Mouse (Mus musculus): Measurements from ENCODE around the gene Neb. TPM values are rescaled to one million over a fixed set of nuclear protein-coding genes. Genes with fewer than 3 reads are reported as not detected.

Neb gene
- polyA plus RNA-seq, 2 experiments: 51.8 to 126 TPM

DNA sequence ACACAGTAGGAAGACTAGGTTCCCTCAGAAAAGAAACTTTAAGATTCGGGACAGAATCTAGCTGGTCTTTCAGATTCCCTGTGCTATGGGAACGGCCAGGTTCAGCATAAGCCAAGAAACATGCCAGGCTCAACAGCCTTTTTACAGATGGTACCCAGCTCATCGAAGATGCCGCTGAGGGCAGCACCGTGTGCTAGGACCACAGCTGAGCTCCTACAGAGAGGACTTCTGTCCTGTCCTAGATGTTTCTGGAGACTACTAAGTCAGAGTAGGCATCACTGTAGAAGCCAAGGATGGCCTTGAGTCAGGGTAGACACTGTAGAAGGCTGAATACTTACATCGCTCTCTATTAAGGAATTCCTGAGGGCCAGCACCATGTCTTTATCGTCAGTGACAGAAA is 201.1 kb downstream of the Neb start:
- H3K27ac ChIP-seq (replicated peaks; ENCODE audit: low read depth, low read length): no peak overlapping the region
- DNase-seq (ENCODE audit: low spot score): no peak
- no peaks in the 10 kb centered on the region for H3K36me3 ChIP-seq (ENCODE audit: control insufficient read depth, insufficient read depth, low read length)
- no peak overlapping the region for H3K4me2 ChIP-seq (replicated peaks; ENCODE audit: low read depth, low read length, severe bottlenecking)
- no peak overlapping the region for H3K9ac ChIP-seq (ENCODE audit: low read depth, low read length, severe bottlenecking)
- no peaks in the 10 kb centered on the region for H3K27me3 ChIP-seq (ENCODE audit: control insufficient read depth, insufficient read depth, low read length)
- H3K9me3 ChIP-seq (ENCODE audit: control insufficient read depth, low read length): no peaks in the 10 kb centered on the region
- 90% methylated on average over 7 of the region's 7 CpGs for whole genome bisulfite sequencing
- no peak overlapping the region for H3K4me3 ChIP-seq (replicated peaks; ENCODE audit: low read length)
- TF ChIP-seq POLR2A (IDR thresholded peaks at IDR 0.05; ENCODE audit: borderline replicate concordance, extremely low read depth, insufficient read depth, insufficient read length): no peak
- no peak for ATAC-seq (ENCODE audit: low FRiP score, low read depth)
- no peaks in the 10 kb centered on the region for H3K4me1 ChIP-seq (ENCODE audit: control insufficient read depth, insufficient read depth, low read length)

GRCm38 (mm10) chr2:52176537-52176936 is 201.7 kb downstream of the Neb start:
- ATAC-seq (ENCODE audit: low FRiP score, low read depth) (no peak), DNase-seq (ENCODE audit: low spot score) (no peak)
- no peaks in the 10 kb centered on the region for H3K4me1 ChIP-seq (ENCODE audit: control insufficient read depth, insufficient read depth, low read length)
- H3K9ac ChIP-seq (ENCODE audit: low read depth, low read length, severe bottlenecking): no peak overlapping the region
- no peak overlapping the region for H3K27ac ChIP-seq (replicated peaks; ENCODE audit: low read depth, low read length)
- H3K9me3 ChIP-seq (ENCODE audit: control insufficient read depth, low read length): no peaks in the 10 kb centered on the region
- H3K4me3 ChIP-seq (replicated peaks; ENCODE audit: low read length): no peak overlapping the region
- no peak overlapping the region for H3K4me2 ChIP-seq (replicated peaks; ENCODE audit: low read depth, low read length, severe bottlenecking)
- WGBS: 38% methylated on average over 8 of the region's 8 CpGs
- no peaks in the 10 kb centered on the region for H3K36me3 ChIP-seq (ENCODE audit: control insufficient read depth, insufficient read depth, low read length)
- H3K27me3 ChIP-seq (ENCODE audit: control insufficient read depth, insufficient read depth, low read length): no peaks in the 10 kb centered on the region
- no peak for TF ChIP-seq POLR2A (IDR thresholded peaks at IDR 0.05; ENCODE audit: borderline replicate concordance, extremely low read depth, insufficient read depth, insufficient read length)

DNA sequence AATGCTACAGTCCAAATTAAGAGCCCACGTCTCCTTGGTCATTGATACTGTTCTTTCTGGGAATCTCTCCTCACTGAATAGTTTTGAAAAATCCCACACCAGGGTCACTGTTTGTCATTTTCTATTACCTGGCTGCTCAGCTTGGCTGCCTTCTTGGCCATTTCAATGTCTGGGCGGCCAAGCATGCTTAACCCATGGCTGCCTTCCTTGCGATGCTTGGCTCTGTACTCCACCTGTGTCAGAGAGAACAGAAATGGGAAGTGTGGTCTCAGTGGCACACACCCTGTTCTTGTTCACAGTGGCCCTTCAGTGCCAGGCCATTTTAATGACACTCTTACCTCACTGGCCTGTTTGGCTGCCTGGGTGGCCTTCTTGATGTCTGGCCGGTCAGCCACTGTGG is 203.3 kb downstream of the Neb start:
- Histone ChIP-seq H3K4me3 (replicated peaks; ENCODE audit: low read length) (no peak overlapping the region), H3K36me3 (ENCODE audit: control insufficient read depth, insufficient read depth, low read length) (no peaks in the 10 kb centered on the region), H3K27me3 (ENCODE audit: control insufficient read depth, insufficient read depth, low read length) (no peaks in the 10 kb centered on the region), H3K4me1 (ENCODE audit: control insufficient read depth, insufficient read depth, low read length) (no peaks in the 10 kb centered on the region), H3K9ac (ENCODE audit: low read depth, low read length, severe bottlenecking) (no peak overlapping the region), H3K27ac (replicated peaks; ENCODE audit: low read depth, low read length) (no peak overlapping the region), H3K9me3 (ENCODE audit: control insufficient read depth, low read length) (no peaks in the 10 kb centered on the region), H3K4me2 (replicated peaks; ENCODE audit: low read depth, low read length, severe bottlenecking) (no peak overlapping the region)
- DNase-seq (ENCODE audit: low spot score) (no peak), ATAC-seq (ENCODE audit: low FRiP score, low read depth) (no peak)
- TF ChIP-seq POLR2A (IDR thresholded peaks at IDR 0.05; ENCODE audit: borderline replicate concordance, extremely low read depth, insufficient read depth, insufficient read length): no peak
- WGBS: 80% methylated on average over 4 of the region's 4 CpGs

GRCm38 (mm10) chr2:52169243-52170005 is 208.8 kb downstream of the Neb start:
- Histone ChIP-seq H3K4me3 (replicated peaks; ENCODE audit: low read length) (no peak overlapping the region), H3K4me2 (replicated peaks; ENCODE audit: low read depth, low read length, severe bottlenecking) (no peak overlapping the region)
- DNase-seq (ENCODE audit: low spot score): no peak

DNA sequence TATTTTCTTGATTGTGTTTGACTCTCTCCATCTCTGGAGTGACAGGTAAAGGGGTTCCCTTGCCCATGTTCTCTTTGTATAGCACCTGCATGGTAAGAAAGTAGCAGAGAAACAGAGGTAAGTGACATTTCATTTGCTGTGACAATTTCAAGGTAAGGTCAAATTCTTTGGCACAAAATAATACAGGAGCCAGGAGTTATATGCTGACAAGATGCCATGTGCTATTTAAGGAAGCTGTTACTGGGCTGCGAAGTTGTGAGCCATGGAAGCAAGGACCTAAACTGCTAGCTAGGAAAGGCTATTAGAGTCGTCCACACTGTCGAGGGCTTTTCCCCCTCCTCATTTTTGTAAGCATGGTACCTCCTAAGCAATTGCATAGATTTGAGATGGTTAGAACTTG is 225.2 kb downstream of the Neb start:
- DNase-seq (ENCODE audit: low spot score) (no peak), ATAC-seq (ENCODE audit: low FRiP score, low read depth) (no peak)
- Histone ChIP-seq H3K27me3 (ENCODE audit: control insufficient read depth, insufficient read depth, low read length) (no peaks in the 10 kb centered on the region), H3K27ac (replicated peaks; ENCODE audit: low read depth, low read length) (no peak overlapping the region), H3K36me3 (ENCODE audit: control insufficient read depth, insufficient read depth, low read length) (no peaks in the 10 kb centered on the region), H3K4me3 (replicated peaks; ENCODE audit: low read length) (no peak overlapping the region), H3K4me2 (replicated peaks; ENCODE audit: low read depth, low read length, severe bottlenecking) (no peak overlapping the region), H3K9me3 (ENCODE audit: control insufficient read depth, low read length) (no peaks in the 10 kb centered on the region), H3K9ac (ENCODE audit: low read depth, low read length, severe bottlenecking) (no peak overlapping the region), H3K4me1 (ENCODE audit: control insufficient read depth, insufficient read depth, low read length) (no peaks in the 10 kb centered on the region)
- WGBS: 74% methylated on average over 3 of the region's 3 CpGs
- no peak for TF ChIP-seq POLR2A (IDR thresholded peaks at IDR 0.05; ENCODE audit: borderline replicate concordance, extremely low read depth, insufficient read depth, insufficient read length)

More at GRCm38 (mm10) chr2:52169243-52170005, 208.8 kb downstream of the Neb start:
- WGBS: 62% methylated on average over 7 of the region's 7 CpGs
- no peak for ATAC-seq (ENCODE audit: low FRiP score, low read depth)
- Histone ChIP-seq H3K4me1 (ENCODE audit: control insufficient read depth, insufficient read depth, low read length) (no peaks in the 10 kb centered on the region), H3K9ac (ENCODE audit: low read depth, low read length, severe bottlenecking) (no peak overlapping the region), H3K9me3 (ENCODE audit: control insufficient read depth, low read length) (no peaks in the 10 kb centered on the region), H3K27me3 (ENCODE audit: control insufficient read depth, insufficient read depth, low read length) (no peaks in the 10 kb centered on the region), H3K27ac (replicated peaks; ENCODE audit: low read depth, low read length) (no peak overlapping the region), H3K36me3 (ENCODE audit: control insufficient read depth, insufficient read depth, low read length) (no peaks in the 10 kb centered on the region)
- TF ChIP-seq POLR2A (IDR thresholded peaks at IDR 0.05; ENCODE audit: borderline replicate concordance, extremely low read depth, insufficient read depth, insufficient read length): no peak
